Mouse (Mus musculus) bone marrow macrophage, adult 2 months (primary cell): ENCODE data around the gene Hsf4.
"Not testable (repeated sequence)": the region's sequence is repeated elsewhere in the genome, so short reads cannot be mapped to it uniquely, and the experiment has no call there.

Experiments
- CTCF ChIP-seq: IDR thresholded peaks from 2 replicates; pipeline ENCODE4 v1.5.1; 2012; ENCODE audit warnings: low read depth, mild to moderate bottlenecking, low read length, moderate library complexity
- POLR2A ChIP-seq: IDR thresholded peaks from 2 replicates; pipeline ENCODE4 v1.6.1; 2012; ENCODE audit warnings: mild to moderate bottlenecking, low read depth, low read length, borderline replicate concordance

DNA sequence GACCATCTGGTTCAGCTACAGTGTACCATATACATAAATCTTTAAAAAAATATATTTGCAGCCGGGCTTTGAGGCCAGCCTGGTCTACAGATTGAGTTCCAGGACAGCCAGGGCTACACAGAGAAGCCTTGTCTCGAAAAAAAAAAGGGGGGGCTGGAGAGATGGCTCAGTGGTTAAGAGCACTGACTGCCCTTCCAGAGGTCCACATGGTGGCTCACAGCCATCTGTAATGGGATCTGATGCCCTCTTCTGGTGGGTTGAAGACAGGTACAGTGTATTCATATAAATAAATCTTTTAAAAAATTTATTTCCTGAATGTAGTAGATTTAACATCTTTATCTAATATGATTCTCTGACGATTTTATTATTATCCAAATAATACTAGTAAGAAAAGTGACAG, 22.2 kb downstream of the Hsf4 start:
- TF ChIP-seq CTCF, POLR2A: not testable (repeated sequence)
